Mouse (Mus musculus) embryonic facial prominence, embryonic 11.5 days (tissue): ENCODE measurements at regions not wholly inside any gene's neighbourhood (a gene's known extent, or its start where the extent isn't known, plus 50 kb on each side); places are given as distances from the start of the nearest gene placed in this dataset.

Experiments used
- ATAC-seq: fragments of 200-750 bp; cut with Nextera tagmentation; replicated peaks from 2 replicates; pipeline ENCODE4 v1.8.0; 2017; ENCODE audit warnings: low read depth; ENCODE audit not compliant: insufficient number of reproducible peaks, low FRiP score, low TSS enrichment
- DNase-seq: peaks from one replicate; pipeline ENCODE4 v3.0.0-alpha.2; 2015; ENCODE audit warnings: low spot score
- H3K27ac ChIP-seq: fragments of 300-500 bp; sonication (generic); replicated peaks from 2 replicates; pipeline ENCODE4 v1.5.1; 2014; ENCODE audit warnings: mild to moderate bottlenecking, low read depth, low read length, control low read depth
- H3K27me3 ChIP-seq: fragments of 300-500 bp; sonication (generic); 2 replicates; pipeline ENCODE4 v1.6.1; 2014; ENCODE audit warnings: mild to moderate bottlenecking, low read length, moderate library complexity, mixed read lengths; ENCODE audit not compliant: control insufficient read depth, insufficient read depth
- H3K36me3 ChIP-seq: fragments of 300-500 bp; sonication (generic); replicated peaks from 2 replicates; pipeline ENCODE4 v1.6.1; 2014; ENCODE audit warnings: low read depth, mild to moderate bottlenecking, low read length, moderate library complexity, mixed read lengths; ENCODE audit not compliant: control insufficient read depth, insufficient read depth
- H3K4me1 ChIP-seq: fragments of 300-500 bp; sonication (generic); 2 replicates; pipeline ENCODE4 v1.6.1; 2014; ENCODE audit warnings: low read length, mixed read lengths; ENCODE audit not compliant: control insufficient read depth, insufficient read depth
- H3K4me2 ChIP-seq: fragments of 300-500 bp; sonication (generic); 2 replicates; pipeline ENCODE4 v1.6.1; 2014; ENCODE audit warnings: low read depth, mild to moderate bottlenecking, control low read depth, low read length, moderate library complexity
- H3K4me3 ChIP-seq: fragments of 300-500 bp; sonication (generic); 2 replicates; pipeline ENCODE4 v1.5.1; 2014; ENCODE audit warnings: low read depth, low read length, control low read depth
- H3K9ac ChIP-seq: fragments of 300-500 bp; sonication (generic); replicated peaks from 2 replicates; pipeline ENCODE4 v1.6.1; 2014; ENCODE audit warnings: mild to moderate bottlenecking, control low read depth, low read length
- H3K9me3 ChIP-seq: fragments of 300-500 bp; sonication (generic); replicated peaks from 2 replicates; pipeline ENCODE4 v1.6.1; 2016; ENCODE audit warnings: mild to moderate bottlenecking, low read length, inconsistent platforms, mixed read lengths; ENCODE audit not compliant: control insufficient read depth
- WGBS: fragments of 180-500 bp; shearing (Covaris S2); extraction: QIAGEN DNeasy Blood & Tissue Kit; methylation state at CpG from one replicate; pipeline ENCODE4 v1.1.7; 2014; 5-methylcytosine and 5-hydroxymethylcytosine counted together

DNA sequence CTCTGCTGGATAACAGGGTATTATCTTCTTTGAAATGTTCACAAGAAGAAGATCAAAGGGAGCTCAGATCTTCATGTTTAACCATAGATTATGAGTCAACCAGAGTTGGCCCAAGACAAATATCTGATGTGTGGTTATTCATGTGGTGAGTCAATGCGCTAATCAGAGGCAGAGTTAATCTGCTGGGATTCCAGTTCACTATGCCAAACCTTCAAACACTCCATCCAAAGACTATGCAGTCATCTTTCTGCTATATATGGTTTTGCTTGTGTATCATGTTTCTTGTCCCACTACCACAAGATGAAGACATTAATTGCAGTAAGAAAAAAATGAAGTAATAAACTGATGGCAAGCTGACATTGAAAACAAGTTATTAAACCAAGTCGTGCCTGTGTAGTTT is 561.8 kb upstream of the Gm9747 start:
- 77% methylated on average over 2 of the region's 2 CpGs for WGBS
- DNase-seq (no peak), ATAC-seq (no peak)
- H3K4me3 ChIP-seq, result no peak overlapping the region
- no peaks in the 10 kb centered on the region for H3K9me3 ChIP-seq
- no peak overlapping the region for H3K27ac ChIP-seq
- no peaks in the 10 kb centered on the region for H3K27me3 ChIP-seq
- H3K36me3 ChIP-seq, result no peaks in the 10 kb centered on the region
- no peak overlapping the region for H3K9ac ChIP-seq
- H3K4me2 ChIP-seq, result no peak overlapping the region
- H3K4me1 ChIP-seq, result no peaks in the 10 kb centered on the region

DNA sequence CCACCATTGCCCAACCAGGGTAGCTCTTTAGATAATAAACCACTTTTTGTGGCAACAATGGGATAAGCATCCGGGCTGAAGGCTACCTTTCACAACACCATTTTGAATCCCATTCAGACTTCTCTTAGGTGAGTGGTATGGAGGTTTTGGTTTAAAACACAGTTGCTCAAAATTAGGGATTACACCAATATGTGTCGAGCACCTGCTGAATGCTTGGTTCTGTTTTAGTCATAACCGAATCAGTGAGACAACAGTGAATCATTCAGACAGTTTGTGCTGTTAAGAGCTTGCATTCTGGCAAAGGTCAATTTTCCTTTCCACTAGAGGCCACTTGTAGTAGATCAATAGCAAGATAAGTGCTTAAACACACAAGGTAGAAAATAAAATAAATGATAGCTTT is 561.2 kb upstream of the Gm9747 start:
- WGBS, result 92% methylated on average over 3 of the region's 3 CpGs
- ATAC-seq, result no peak
- no peaks in the 10 kb centered on the region for H3K36me3 ChIP-seq
- no peak overlapping the region for H3K4me3 ChIP-seq
- H3K4me2 ChIP-seq, result no peak overlapping the region
- DNase-seq, result no peak
- H3K27me3 ChIP-seq, result no peaks in the 10 kb centered on the region
- no peak overlapping the region for H3K27ac ChIP-seq
- no peaks in the 10 kb centered on the region for H3K4me1 ChIP-seq
- H3K9me3 ChIP-seq, result no peaks in the 10 kb centered on the region
- H3K9ac ChIP-seq, result no peak overlapping the region

DNA sequence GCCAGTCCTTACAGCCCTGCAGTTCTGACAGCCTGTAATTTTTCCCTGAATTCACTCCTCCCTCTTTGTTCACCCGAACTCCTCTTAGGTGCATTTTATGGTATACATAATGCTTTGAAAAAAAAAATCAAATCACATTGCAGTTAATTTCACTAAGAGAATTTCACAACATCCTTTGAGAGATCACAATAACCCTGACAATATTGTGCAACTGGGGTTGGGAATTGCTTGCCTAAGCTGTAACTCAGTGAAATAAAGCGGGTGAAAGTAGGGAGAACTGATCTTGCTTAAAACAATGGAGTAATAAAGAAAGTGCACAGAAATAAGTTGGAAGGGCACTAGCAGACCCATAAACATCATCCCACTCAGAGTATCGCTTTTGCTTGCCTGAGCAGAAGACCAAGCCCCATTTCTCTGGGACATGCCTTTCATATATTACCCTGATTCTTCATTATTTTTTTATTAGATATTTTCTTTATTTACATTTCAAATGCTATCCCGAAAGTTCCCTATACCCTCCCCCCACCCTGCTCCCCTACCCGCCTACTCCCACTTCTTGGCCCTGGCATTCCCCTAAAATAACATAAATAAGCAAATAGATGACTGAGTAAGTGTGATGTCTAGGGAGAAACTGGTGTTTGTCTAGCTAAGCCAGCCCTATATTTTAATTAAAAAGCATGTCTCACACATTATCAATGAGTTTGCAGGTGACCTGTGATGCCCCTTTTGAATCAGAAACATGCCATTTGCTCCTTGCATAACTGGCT is 557.2 kb upstream of the Gm9747 start:
- DNase-seq (no peak), ATAC-seq (no peak)
- Histone ChIP-seq H3K4me2 (no peak overlapping the region), H3K27me3 (no peaks in the 10 kb centered on the region), H3K27ac (no peak overlapping the region), H3K9me3 (no peaks in the 10 kb centered on the region), H3K9ac (no peak overlapping the region), H3K36me3 (no peaks in the 10 kb centered on the region), H3K4me1 (no peaks in the 10 kb centered on the region), H3K4me3 (no peak overlapping the region)
- 76% methylated on average over 5 of the region's 5 CpGs for WGBS

DNA sequence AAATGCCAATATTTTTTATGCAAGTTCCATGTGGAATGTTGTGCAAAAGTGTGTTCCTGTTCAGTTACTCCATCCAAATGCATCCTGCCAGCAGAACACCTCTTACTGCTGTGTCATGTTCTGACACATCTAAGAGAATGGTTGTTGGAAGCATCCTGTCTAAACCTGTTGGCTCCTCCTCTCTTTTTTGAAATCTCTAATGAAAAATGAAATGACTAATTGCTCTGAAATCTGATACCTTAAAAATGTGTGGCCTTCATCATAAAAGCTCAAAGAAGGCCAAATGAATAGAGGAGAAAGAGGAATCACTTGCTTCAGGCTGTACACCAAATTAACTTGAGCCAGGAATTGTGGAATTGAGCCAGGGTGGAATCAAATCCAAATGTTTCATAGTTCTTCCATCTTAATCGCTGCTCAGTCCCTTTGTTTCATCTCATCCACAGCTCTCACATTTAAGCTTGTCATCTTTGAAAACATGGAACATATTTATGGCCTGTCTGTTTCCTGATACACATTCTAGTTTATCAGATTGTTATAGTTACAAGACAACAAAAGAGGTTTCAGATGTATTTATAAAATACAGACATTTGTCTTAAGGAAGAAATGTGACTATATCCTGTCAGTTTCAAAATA is 555.0 kb upstream of the Gm9747 start:
- Histone ChIP-seq H3K27ac (no peak overlapping the region), H3K27me3 (no peaks in the 10 kb centered on the region), H3K9me3 (no peaks in the 10 kb centered on the region), H3K4me2 (no peak overlapping the region), H3K4me1 (no peaks in the 10 kb centered on the region), H3K36me3 (no peaks in the 10 kb centered on the region), H3K9ac (no peak overlapping the region), H3K4me3 (no peak overlapping the region)
- 65% methylated on average over 1 of the region's 1 CpGs for WGBS
- DNase-seq (peak; percentile 42), ATAC-seq (no peak)

DNA sequence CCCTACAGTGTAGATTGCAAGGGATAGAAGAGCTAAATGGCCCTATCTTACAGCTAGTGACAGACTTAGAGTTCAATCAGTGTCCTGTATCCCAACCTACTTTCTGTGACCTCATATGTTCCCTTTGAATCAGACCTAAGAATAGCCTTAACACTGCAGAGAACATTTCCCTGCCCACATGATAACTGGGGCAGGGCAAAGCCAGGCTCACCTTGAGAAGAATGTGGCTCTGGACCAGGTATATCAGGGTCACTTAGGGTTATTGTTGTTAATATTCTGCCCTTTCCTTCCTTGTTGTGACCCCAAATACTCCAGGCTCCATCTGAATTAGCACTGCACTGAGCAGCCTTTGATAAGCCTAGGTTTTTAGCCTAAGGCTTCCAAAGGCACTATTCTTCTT is 536.8 kb upstream of the Gm9747 start:
- H3K9ac ChIP-seq, result no peak overlapping the region
- no peaks in the 10 kb centered on the region for H3K4me1 ChIP-seq
- no peaks in the 10 kb centered on the region for H3K27me3 ChIP-seq
- H3K4me2 ChIP-seq, result no peak overlapping the region
- no peak overlapping the region for H3K27ac ChIP-seq
- H3K36me3 ChIP-seq, result no peaks in the 10 kb centered on the region
- no peak overlapping the region for H3K4me3 ChIP-seq
- DNase-seq (no peak), ATAC-seq (no peak)
- H3K9me3 ChIP-seq, result no peaks in the 10 kb centered on the region

DNA sequence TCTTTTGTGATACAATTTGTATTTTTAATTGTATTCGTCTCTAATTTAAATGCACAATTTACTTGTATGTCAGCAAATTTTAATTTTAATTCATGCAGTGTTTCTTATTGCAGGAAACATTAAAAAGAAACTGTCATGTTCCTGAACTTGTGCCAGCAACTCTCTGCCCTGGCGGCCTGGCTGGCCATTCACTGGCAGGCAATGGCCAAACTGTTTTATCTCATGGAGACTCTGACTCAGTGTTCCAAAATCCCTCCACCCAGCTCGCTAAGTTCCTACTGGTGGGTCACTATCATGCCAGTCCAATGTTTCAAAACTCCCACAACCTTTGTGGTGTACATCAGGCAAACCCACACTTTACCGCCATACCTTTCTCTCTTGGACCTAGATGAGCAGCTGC is 523.7 kb upstream of the Gm9747 start:
- H3K27ac ChIP-seq, result no peak overlapping the region
- H3K4me3 ChIP-seq, result no peak overlapping the region
- H3K27me3 ChIP-seq, result no peaks in the 10 kb centered on the region
- WGBS, result 92% methylated on average over 4 of the region's 4 CpGs
- H3K4me1 ChIP-seq, result no peaks in the 10 kb centered on the region
- ATAC-seq, result no peak
- no peaks in the 10 kb centered on the region for H3K9me3 ChIP-seq
- DNase-seq, result no peak
- no peak overlapping the region for H3K9ac ChIP-seq
- H3K36me3 ChIP-seq, result no peaks in the 10 kb centered on the region
- no peak overlapping the region for H3K4me2 ChIP-seq

DNA sequence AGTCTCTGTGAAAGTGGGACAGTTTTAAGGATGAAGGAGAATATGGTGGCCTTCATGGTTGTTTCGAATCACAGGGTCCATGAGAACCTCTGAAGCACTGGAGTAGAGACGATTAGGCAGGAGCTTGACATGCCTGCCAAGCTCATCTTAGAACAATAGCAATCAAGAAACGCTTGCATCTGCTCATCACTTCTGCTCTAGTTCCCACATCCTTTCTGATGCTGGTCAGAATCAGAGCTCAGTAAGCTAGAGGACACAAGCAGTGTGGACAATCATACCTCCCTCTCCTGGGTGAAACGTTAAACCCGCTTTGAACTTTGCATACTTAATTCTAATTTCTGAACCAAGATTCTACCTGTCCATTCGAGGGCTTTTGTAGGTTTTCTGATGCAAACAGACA is 515.8 kb upstream of the Gm9747 start:
- Histone ChIP-seq H3K27me3 (no peaks in the 10 kb centered on the region), H3K36me3 (no peaks in the 10 kb centered on the region), H3K4me1 (no peaks in the 10 kb centered on the region), H3K9ac (no peak overlapping the region), H3K4me3 (no peak overlapping the region), H3K4me2 (no peak overlapping the region), H3K27ac (no peak overlapping the region), H3K9me3 (no peaks in the 10 kb centered on the region)
- DNase-seq (no peak), ATAC-seq (no peak)
- WGBS, result 82% methylated on average over 6 of the region's 6 CpGs

DNA sequence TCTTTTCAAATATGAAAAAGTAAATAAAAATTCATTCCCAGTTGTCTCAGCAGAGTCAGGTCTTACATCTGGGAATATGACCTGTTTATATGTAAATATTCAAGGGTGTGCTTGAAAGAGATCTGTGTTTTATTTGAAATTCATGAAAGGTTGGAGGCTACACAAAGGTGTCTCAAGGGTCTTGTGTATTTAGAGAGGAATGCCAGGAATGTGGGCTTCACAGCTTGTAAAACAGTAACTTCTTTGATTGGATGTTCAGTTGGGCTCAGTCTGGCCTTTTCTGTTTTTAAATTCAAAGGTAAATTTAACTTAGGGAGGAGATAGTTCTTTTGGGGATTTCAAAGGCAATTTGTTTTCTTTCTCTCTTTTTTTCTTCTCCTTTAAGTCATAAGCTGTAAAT is 514.7 kb upstream of the Gm9747 start:
- no peak overlapping the region for H3K4me3 ChIP-seq
- no peak overlapping the region for H3K4me2 ChIP-seq
- no peak overlapping the region for H3K9ac ChIP-seq
- H3K4me1 ChIP-seq, result no peaks in the 10 kb centered on the region
- peak; percentile 39 for DNase-seq
- no peaks in the 10 kb centered on the region for H3K9me3 ChIP-seq
- no peaks in the 10 kb centered on the region for H3K36me3 ChIP-seq
- no peak overlapping the region for H3K27ac ChIP-seq
- no peaks in the 10 kb centered on the region for H3K27me3 ChIP-seq
- ATAC-seq, result no peak
